Mouse (Mus musculus) kidney, embryonic 14.5 days (tissue): ENCODE data around the gene Mss51. TPM values are rescaled to one million over a fixed set of nuclear protein-coding genes. Genes with fewer than 3 reads are reported as not detected.

Experiments used
- polyA plus RNA-seq: library from polyadenylated mRNA; unstranded; fragments of >200 nt; fragmentation: Nextera tagmentation; extraction: Ambion mirVana; gene quantifications from 2 replicates; pipeline ENCODE4 v1.2.1, GENCODE M21; 2014

Mss51 gene
- polyA plus RNA-seq, 1 experiment from 2014 or later, result 2.0 TPM

Other genes starting within 250 kb of the Mss51 start
- not detected in 2 replicates for gene Kcnk16, start 227.7 kb downstream of the Mss51 start, polyA plus RNA-seq
- gene Nudt13, start 202.2 kb downstream of the Mss51 start, polyA plus RNA-seq, result 13.1 and 18.4 TPM in 2 replicates
- gene Ecd, start 148.8 kb downstream of the Mss51 start, polyA plus RNA-seq, result 49.6 and 66.1 TPM in 2 replicates
- gene Fam149b, start 148.7 kb downstream of the Mss51 start, polyA plus RNA-seq, result 33.0 and 44.4 TPM in 2 replicates
- gene Dnajc9, start 108.0 kb downstream of the Mss51 start, polyA plus RNA-seq, result 137 and 153 TPM in 2 replicates
- 96.3 and 110 TPM in 2 replicates for gene Mrps16, start 103.3 kb downstream of the Mss51 start, polyA plus RNA-seq
- gene Cfap70, start 44.7 kb downstream of the Mss51 start, polyA plus RNA-seq, result 0.39 and 0.72 TPM in 2 replicates
- 29.4 and 33.7 TPM in 2 replicates for gene Anxa7, start 16.8 kb downstream of the Mss51 start, polyA plus RNA-seq
- gene Ppp3cb, start 49.7 kb upstream of the Mss51 start, polyA plus RNA-seq, result 57.3 and 65.0 TPM in 2 replicates
- gene Usp54, start 144.2 kb upstream of the Mss51 start, polyA plus RNA-seq, result 4.8 and 10.3 TPM in 2 replicates
- gene Myoz1, start 159.6 kb upstream of the Mss51 start, polyA plus RNA-seq, result 1.4 and 1.6 TPM in 2 replicates
- 0.24 and 0.26 TPM in 2 replicates for gene Synpo2l, start 171.5 kb upstream of the Mss51 start, polyA plus RNA-seq
- gene Sec24c, start 177.4 kb upstream of the Mss51 start, polyA plus RNA-seq, result 47.7 and 93.8 TPM in 2 replicates
- 15.1 and 19.9 TPM in 2 replicates for gene Fut11, start 198.1 kb upstream of the Mss51 start, polyA plus RNA-seq
- gene Chchd1, start 206.1 kb upstream of the Mss51 start, polyA plus RNA-seq, result 218 and 327 TPM in 2 replicates
- 30.1 and 32.1 TPM in 2 replicates for gene Zswim8, start 210.7 kb upstream of the Mss51 start, polyA plus RNA-seq
- 21.3 and 32.1 TPM in 2 replicates for gene Ndst2, start 237.7 kb upstream of the Mss51 start, polyA plus RNA-seq